Mouse (Mus musculus) heart, embryonic 10.5 days (tissue): ENCODE data around the gene Ilf3. TPM values are rescaled to one million over a fixed set of nuclear protein-coding genes. Genes with fewer than 3 reads are reported as not detected.

Source experiments
- DNase-seq: peaks from one replicate; pipeline ENCODE4 v3.0.0-alpha.2; 2017; ENCODE audit warnings: low spot score
- H3K27ac ChIP-seq: fragments of 300-500 bp; sonication (generic); 2 replicates; pipeline ENCODE4 v1.5.1; 2016; ENCODE audit warnings: mild to moderate bottlenecking
- H3K27me3 ChIP-seq: fragments of 300-500 bp; sonication (generic); 2 replicates; pipeline ENCODE4 v1.6.1; 2016; ENCODE audit warnings: mild to moderate bottlenecking; ENCODE audit not compliant: poor library complexity, insufficient read depth, severe bottlenecking
- H3K36me3 ChIP-seq: fragments of 300-500 bp; sonication (generic); 2 replicates; pipeline ENCODE4 v1.6.1; 2016; ENCODE audit warnings: mild to moderate bottlenecking, moderate library complexity
- H3K4me1 ChIP-seq: fragments of 300-500 bp; sonication (generic); 2 replicates; pipeline ENCODE4 v1.6.1; 2016; ENCODE audit warnings: mild to moderate bottlenecking
- H3K4me3 ChIP-seq: fragments of 300-500 bp; sonication (generic); 2 replicates; pipeline ENCODE4 v1.5.1; 2016; ENCODE audit warnings: mild to moderate bottlenecking, moderate library complexity
- H3K9me3 ChIP-seq: fragments of 300-500 bp; sonication (generic); 2 replicates; pipeline ENCODE4 v1.6.1; 2016; ENCODE audit warnings: mild to moderate bottlenecking, moderate library complexity
- WGBS: fragments of 180-500 bp; shearing (Covaris S2); methylation state at CpG from one replicate; pipeline ENCODE4 v1.1.7; 2016; 5-methylcytosine and 5-hydroxymethylcytosine counted together
- polyA plus RNA-seq: library from polyadenylated mRNA; unstranded; fragments of >200 nt; fragmentation: Nextera tagmentation; extraction: Ambion mirVana; gene quantifications from 2 replicates; pipeline ENCODE4 v1.2.1, GENCODE M21; 2016

The Ilf3 gene
- polyA plus RNA-seq, 1 experiment from 2014 or later: 197 TPM

- Histone ChIP-seq H3K4me3 (no peak overlapping the region), H3K9me3 (no peaks in the 10 kb centered on the region), H3K36me3 (peaks cover 13% of the 10 kb centered on the region), H3K27me3 (no peaks in the 10 kb centered on the region), H3K27ac (no peak overlapping the region), H3K4me1 (peaks cover 39% of the 10 kb centered on the region)
- DNase-seq: no peak
- WGBS: 65% methylated on average over 4 of the region's 4 CpGs
Measured at GRCm38 (mm10) chr9:21454556-21454955, 86.9 kb downstream of the Ilf3 start.

Other genes with a start within 250 kb of the Ilf3 start
- 12.6 and 16.5 TPM in 2 replicates for gene Tyk2, start 236.6 kb upstream of the Ilf3 start, polyA plus RNA-seq
- gene Cdc37, start 217.9 kb upstream of the Ilf3 start, polyA plus RNA-seq: 286 and 333 TPM in 2 replicates
- gene Pde4a, start 202.2 kb upstream of the Ilf3 start, polyA plus RNA-seq: 7.5 and 9.0 TPM in 2 replicates
- gene Keap1, start 128.5 kb upstream of the Ilf3 start, polyA plus RNA-seq: 51.4 and 52.4 TPM in 2 replicates
- 0.46 and 0.47 TPM in 2 replicates for gene S1pr5, start 119.4 kb upstream of the Ilf3 start, polyA plus RNA-seq
- 50.6 and 57.9 TPM in 2 replicates for gene Atg4d, start 102.6 kb upstream of the Ilf3 start, polyA plus RNA-seq
- 14.5 and 21.3 TPM in 2 replicates for gene Kri1, start 79.9 kb upstream of the Ilf3 start, polyA plus RNA-seq
- gene Cdkn2d, start 76.5 kb upstream of the Ilf3 start, polyA plus RNA-seq: 69.0 and 93.4 TPM in 2 replicates
- 2.0 and 6.1 TPM in 2 replicates for gene Ap1m2, start 55.5 kb upstream of the Ilf3 start, polyA plus RNA-seq
- 69.2 and 70.4 TPM in 2 replicates for gene Slc44a2, start 47.2 kb upstream of the Ilf3 start, polyA plus RNA-seq
- 38.9 and 51.3 TPM in 2 replicates for gene Qtrt1, start 44.0 kb downstream of the Ilf3 start, polyA plus RNA-seq
- 81.6 and 92.1 TPM in 2 replicates for gene Dnm2, start 57.0 kb downstream of the Ilf3 start, polyA plus RNA-seq
- 119 and 134 TPM in 2 replicates for gene Tmed1, start 142.4 kb downstream of the Ilf3 start, polyA plus RNA-seq
- gene AB124611, start 158.3 kb downstream of the Ilf3 start, polyA plus RNA-seq: 1.3 and 2.5 TPM in 2 replicates
- gene Carm1, start 179.0 kb downstream of the Ilf3 start, polyA plus RNA-seq: 49.0 and 59.6 TPM in 2 replicates
- 27.4 and 33.3 TPM in 2 replicates for gene Timm29, start 224.9 kb downstream of the Ilf3 start, polyA plus RNA-seq
- 17.1 and 22.8 TPM in 2 replicates for gene Yipf2, start 225.0 kb downstream of the Ilf3 start, polyA plus RNA-seq
- 91.1 and 113 TPM in 2 replicates for gene Smarca4, start 248.3 kb downstream of the Ilf3 start, polyA plus RNA-seq